Mouse (Mus musculus): ENCODE results near the gene Nup54.

- TF ChIP-seq GATA1 (IDR thresholded peaks at IDR 0.05; ENCODE audit: borderline replicate concordance, low read length) (no peak), FLI1 (IDR thresholded peaks at IDR 0.05; ENCODE audit: low read length) (no peak)
Observed at GRCm38 (mm10) chr5:92374721-92375142, 60.3 kb downstream of the Nup54 start.
